Mouse (Mus musculus) heart, postnatal 14 days (tissue): Measurements from ENCODE around the gene Fbxo5. TPM values are rescaled to one million over a fixed set of nuclear protein-coding genes. Genes with fewer than 3 reads are reported as not detected.
A peak's percentile ranks its signal among the peaks of the same experiment; 100 is the strongest.

Experiments
- DNase-seq, 2 experiments: peaks; one replicate each; pipeline ENCODE4 v3.0.0; 2021 to 2022
- intact Hi-C: fragments of 180-260 bp; cut with DNase I; formaldehyde crosslinking; loops from one replicate; pipeline ENCODE4 v1.15.1; 2025
- long read RNA-seq, 2 experiments: library from polyadenylated mRNA; stranded (forward); transcript quantifications; one replicate each; pipeline ENCODE4 v2.0.0; 2021
- total RNA-seq, 2 experiments: library from RNA; stranded (reverse); gene quantifications; 2 replicates each; pipeline ENCODE4 v1.2.3; 2021

Fbxo5 gene
- total RNA-seq, result 1 to 10 TPM; 2.1 to 4.0 TPM
- long read RNA-seq, experiment 1, transcript Fbxo5-201 (5 exons, 1,940 nt), result major isoform, 7 of 7 reads
- long read RNA-seq, experiment 1, partial matches to known transcripts, result 0 of 7 reads
- long read RNA-seq, experiment 1, other reads (novel, unspliced or antisense), result 0 of 7 reads
- long read RNA-seq, experiment 2, transcript Fbxo5-201 (5 exons, 1,940 nt), result major isoform, 7 of 7 reads
- long read RNA-seq, experiment 2, partial matches to known transcripts, result 0 of 7 reads
- long read RNA-seq, experiment 2, other reads (novel, unspliced or antisense), result 0 of 7 reads

GRCm38 (mm10) chr10:5805243-5805730 is at the start of gene Fbxo5:
Fbxo5 (minus strand) TSS chr10:5805600.
- DNase-seq, result peak; percentile 99
- intact Hi-C loops, result no loop called here

GRCm38 (mm10) chr10:5853290-5853868 is 48.0 kb upstream of the Fbxo5 start:
- no peak for DNase-seq
- intact Hi-C loops, result no loop called here

GRCm38 (mm10) chr10:5846939-5847338 is 41.5 kb upstream of the Fbxo5 start:
- intact Hi-C loops, result no loop called here

GRCm38 (mm10) chr10:5841369-5841768 is 36.0 kb upstream of the Fbxo5 start:
- intact Hi-C loops, result no loop called here
- DNase-seq, result peak; percentile 33 to 59

More at GRCm38 (mm10) chr10:5846939-5847338, 41.5 kb upstream of the Fbxo5 start:
- DNase-seq, result no peak

- intact Hi-C loops, result no loop called here
- DNase-seq, result no peak
Measured at GRCm38 (mm10) chr10:5826336-5827025, 21.1 kb upstream of the Fbxo5 start.

GRCm38 (mm10) chr10:5824779-5825178 is 19.4 kb upstream of the Fbxo5 start:
- DNase-seq, result peak; percentile 10 to 56
- intact Hi-C loops, result no loop called here

GRCm38 (mm10) chr10:5823740-5824491 is 18.5 kb upstream of the Fbxo5 start, which contains the start of gene Mtrf1l:
Mtrf1l (minus strand) TSS chr10:5823910.
- intact Hi-C loops, result loop anchor here (2.0 kb wide), 1 partner anchor 15 kb away; no protein-coding TSS in a partner anchor
- DNase-seq, result peak; percentile 97 to 99

- no peak for DNase-seq
- intact Hi-C loops, result loop anchor here (2.0 kb wide), 1 partner anchor 15 kb away; no protein-coding TSS in a partner anchor
Measured at GRCm38 (mm10) chr10:5823291-5823739, 17.9 kb upstream of the Fbxo5 start.

GRCm38 (mm10) chr10:5818772-5819171 is 13.4 kb upstream of the Fbxo5 start:
- DNase-seq, result no peak
- intact Hi-C loops, result no loop called here

GRCm38 (mm10) chr10:5815968-5816367 is 10.6 kb upstream of the Fbxo5 start:
- no peak for DNase-seq
- intact Hi-C loops, result no loop called here

- DNase-seq, result no peak
- intact Hi-C loops, result no loop called here
Measured at GRCm38 (mm10) chr10:5813724-5814123, 8.3 kb upstream of the Fbxo5 start.

- no peak for DNase-seq
- intact Hi-C loops, result loop anchor here (2.0 kb wide), 1 partner anchor 15 kb away; the partner anchor contains the start of gene Mtrf1l
Measured at GRCm38 (mm10) chr10:5807683-5808082, 2.3 kb upstream of the Fbxo5 start.

GRCm38 (mm10) chr10:5806996-5807395 is 1.6 kb upstream of the Fbxo5 start:
- DNase-seq, result no peak
- intact Hi-C loops, result no loop called here

GRCm38 (mm10) chr10:5806416-5806815 is 1.0 kb upstream of the Fbxo5 start:
- intact Hi-C loops, result no loop called here
- DNase-seq, result peak in 1 of 2 experiments; percentile 14

GRCm38 (mm10) chr10:5805731-5806307 is 419 bp upstream of the Fbxo5 start:
- intact Hi-C loops, result no loop called here
- DNase-seq, result peak; percentile 96 to 97

GRCm38 (mm10) chr10:5804691-5805156 is 676 bp downstream of the Fbxo5 start:
- intact Hi-C loops, result no loop called here
- DNase-seq, result peak; percentile 10 to 11

GRCm38 (mm10) chr10:5803739-5804138 is 1.7 kb downstream of the Fbxo5 start:
- DNase-seq, result no peak
- intact Hi-C loops, result no loop called here

- DNase-seq, result no peak
- intact Hi-C loops, result no loop called here
Measured at GRCm38 (mm10) chr10:5802866-5803265, 2.5 kb downstream of the Fbxo5 start.

- no peak for DNase-seq
- intact Hi-C loops, result no loop called here
Measured at GRCm38 (mm10) chr10:5800490-5800889, 4.9 kb downstream of the Fbxo5 start.

- DNase-seq, result no peak
- intact Hi-C loops, result loop anchor here (10.0 kb wide), 1 partner anchor 483 kb away; no protein-coding TSS in a partner anchor
Measured at GRCm38 (mm10) chr10:5798069-5798468, 7.3 kb downstream of the Fbxo5 start.
